Mouse (Mus musculus) neutrophil, adult 5-6 weeks (primary cell): ENCODE results near the gene Dnaja4. TPM values are rescaled to one million over a fixed set of nuclear protein-coding genes. Genes with fewer than 3 reads are reported as not detected.

Source experiments
- ATAC-seq: fragments of 151-379, 151-347 bp; 2 replicates; pipeline ENCODE4 v1.8.0; 2017; ENCODE audit warnings: mild to moderate bottlenecking, moderate TSS enrichment; ENCODE audit not compliant: insufficient number of reproducible peaks, poor library complexity, low FRiP score, severe bottlenecking; ENCODE audit errors: extremely low read depth
- total RNA-seq: library from RNA; stranded (forward); fragments of 200-1000 nt; gene quantifications from 2 replicates; pipeline ENCODE4 v1.2.3, GENCODE M21; 2017

The Dnaja4 gene
- total RNA-seq, 1 experiment from 2014 or later = 2.3 TPM

DNA sequence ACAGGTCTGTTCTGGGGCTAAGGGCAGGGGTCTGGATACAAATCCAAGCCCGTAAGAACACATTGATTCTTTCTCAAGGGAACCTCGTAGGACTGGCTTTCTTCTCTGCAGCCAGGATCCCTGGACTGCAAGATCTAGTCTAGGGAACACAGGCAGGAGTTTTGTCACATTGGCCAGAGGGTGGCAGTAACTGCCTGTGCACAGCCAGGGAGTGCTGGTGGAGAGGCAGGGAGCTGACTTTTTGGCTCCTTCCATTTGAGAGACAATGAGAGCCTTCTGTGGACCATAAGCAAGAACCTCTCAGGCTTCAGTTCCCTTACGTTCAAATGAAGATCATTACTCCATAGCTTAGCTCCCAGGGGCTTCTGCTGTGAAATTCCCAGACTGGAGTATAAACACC, 39.7 kb downstream of the Dnaja4 start:
- no peak for ATAC-seq

DNA sequence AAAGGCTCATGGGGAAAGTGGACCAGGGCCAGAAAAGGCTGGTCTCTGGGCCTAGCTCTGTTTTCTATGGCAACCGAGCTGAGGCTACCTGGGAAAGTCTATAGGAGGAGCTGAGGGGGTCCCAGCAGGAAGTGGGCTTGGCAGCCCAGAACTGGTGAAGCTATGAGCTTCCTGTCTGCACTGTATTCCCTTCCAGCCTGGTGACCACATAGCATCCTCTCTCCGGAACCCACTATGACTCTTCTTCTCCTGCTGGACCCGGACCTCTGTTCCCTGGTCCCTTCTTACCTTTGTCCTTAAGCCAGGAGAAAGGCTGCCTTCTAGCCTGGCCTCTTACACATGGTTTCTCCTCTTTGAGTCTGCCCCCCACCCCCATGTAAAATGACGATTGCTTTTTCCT, 45.2 kb downstream of the Dnaja4 start:
- ATAC-seq = no peak

DNA sequence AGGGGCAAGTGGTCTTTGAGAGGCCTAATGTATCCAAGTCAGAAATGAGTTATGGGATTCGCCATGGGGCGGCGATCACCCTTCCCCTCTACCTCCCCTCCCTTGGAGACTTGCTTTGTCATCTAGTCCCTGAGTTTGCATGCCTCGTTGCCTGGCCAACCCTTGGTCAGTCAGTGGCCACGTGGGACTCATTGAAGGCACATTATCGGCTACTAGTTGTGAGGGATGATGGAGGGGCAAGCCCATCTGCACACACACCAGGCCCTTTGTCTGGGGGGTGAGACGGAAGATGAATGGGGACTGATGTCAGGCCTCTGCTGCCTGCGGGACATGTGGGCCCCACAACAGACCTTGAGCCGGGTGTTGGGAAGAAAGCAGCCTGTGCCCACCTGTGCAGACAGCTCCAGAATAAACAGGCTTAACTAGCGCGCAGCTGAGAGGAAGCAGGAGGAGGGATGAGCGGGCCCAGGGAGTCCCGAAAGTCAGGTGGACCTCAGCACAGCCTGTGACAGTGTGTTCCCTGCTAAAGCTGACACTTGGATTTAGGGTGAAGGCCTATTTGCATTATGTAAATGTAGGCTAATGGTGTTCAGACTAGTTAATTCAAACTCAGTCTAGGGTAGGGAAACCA, 47.2 kb downstream of the Dnaja4 start:
- ATAC-seq = no peak

DNA sequence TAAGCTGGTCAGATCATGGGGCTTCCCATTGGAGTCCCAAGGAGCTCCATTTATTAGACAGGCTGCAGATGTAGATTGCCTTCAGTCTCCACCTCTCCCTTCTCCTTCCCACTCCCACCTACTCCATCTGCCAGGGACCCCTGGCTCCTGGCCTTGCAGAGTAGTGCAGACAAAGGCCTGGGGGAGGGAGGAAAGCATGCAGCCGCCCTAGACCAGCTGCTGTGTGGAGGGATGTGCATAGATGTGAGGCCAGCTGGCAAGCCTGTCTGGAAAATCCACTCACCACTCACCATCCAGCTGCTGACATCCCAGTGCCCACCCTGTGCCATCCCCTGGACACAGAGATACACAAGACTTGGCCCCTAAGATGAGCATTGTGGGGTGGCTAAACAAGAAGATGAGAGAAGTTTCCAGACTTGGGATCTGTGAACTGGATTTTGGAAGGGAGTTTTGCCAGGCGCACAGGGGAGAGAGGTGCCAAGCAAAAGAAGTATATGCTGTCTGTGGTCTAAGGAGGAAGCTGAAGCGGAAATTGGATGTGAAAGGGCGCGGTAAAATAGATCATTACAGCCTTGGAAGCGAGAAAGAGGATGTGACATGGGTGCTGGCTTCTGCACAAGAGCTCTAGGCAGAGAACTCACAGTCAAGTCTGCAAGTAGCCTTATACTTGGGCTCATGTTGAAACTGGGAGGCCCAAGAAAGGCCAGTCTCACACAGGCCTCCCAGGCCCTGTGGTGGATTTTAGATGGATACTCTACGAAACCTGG, 51.7 kb downstream of the Dnaja4 start:
- ATAC-seq = no peak

DNA sequence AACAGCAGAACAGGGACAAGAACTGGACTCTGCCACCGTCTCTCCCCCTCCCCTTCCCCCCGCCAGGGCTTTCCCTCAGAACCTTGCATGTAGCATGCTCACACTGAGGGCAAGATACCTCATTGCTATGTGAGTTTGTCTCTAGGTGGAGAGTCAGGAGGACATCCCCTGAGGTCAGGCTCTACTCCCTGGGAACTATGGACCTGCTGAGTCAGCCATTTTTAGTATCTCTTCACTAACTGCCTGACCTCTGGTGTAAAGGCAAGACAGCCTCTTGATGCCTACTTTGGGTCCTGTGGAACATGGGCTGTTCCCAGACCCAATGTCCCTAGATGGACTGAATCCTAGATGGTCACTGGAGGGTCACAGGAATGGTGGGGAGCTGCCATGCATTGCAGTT, 53.0 kb downstream of the Dnaja4 start:
- no peak for ATAC-seq

DNA sequence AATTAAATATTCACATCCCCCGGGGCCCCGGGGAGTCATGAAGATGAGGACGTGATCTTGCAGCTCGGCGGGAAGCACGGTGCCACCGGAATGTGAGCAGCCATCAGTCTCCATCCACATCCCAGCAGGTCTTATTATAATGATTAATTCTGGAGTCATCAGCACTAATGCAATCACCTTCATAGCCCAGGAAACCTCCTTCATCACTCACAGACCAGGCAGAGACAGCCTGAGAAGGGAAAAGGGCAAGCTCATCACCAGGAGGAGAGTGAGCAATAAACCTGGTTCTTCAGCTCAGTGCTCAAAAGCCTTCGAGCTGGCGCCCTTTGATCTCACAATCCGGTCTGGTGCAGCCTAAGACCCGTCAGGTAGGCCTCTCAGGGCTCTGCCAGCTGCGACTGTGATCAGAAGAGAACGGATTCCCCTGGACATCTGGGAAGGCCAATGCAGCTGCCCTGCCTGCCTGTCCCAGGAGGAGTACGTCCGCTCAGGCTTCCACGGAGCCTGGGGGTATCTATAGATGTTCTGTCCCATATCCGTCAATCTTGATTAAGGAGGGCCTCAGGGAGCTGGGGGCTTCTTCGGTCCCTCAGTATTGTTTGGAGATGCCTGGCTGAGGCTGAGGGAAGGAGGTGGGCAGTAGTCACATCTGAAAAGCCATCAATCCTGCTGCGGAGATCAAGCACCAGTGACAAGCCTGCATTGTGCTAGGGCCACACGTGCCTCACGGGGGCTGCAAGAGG, 53.7 kb downstream of the Dnaja4 start:
- no peak for ATAC-seq

DNA sequence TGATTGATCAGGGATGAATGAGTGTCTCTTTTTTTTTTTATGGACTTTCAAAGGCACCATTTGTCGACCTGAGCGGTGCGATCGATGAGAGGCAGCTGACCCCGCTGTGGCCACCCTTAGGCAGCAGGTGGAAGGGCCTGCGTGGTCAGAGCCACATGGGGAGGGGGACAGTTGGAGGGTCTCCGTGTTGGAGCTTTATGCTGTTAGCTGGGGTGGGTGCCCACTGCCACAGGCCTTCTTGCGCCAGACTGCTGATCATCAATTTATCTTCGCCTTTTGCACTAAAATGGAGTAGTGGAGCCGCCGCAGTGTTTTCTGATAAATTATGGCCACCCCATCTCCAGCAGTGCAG, 54.2 kb downstream of the Dnaja4 start:
- no peak for ATAC-seq

DNA sequence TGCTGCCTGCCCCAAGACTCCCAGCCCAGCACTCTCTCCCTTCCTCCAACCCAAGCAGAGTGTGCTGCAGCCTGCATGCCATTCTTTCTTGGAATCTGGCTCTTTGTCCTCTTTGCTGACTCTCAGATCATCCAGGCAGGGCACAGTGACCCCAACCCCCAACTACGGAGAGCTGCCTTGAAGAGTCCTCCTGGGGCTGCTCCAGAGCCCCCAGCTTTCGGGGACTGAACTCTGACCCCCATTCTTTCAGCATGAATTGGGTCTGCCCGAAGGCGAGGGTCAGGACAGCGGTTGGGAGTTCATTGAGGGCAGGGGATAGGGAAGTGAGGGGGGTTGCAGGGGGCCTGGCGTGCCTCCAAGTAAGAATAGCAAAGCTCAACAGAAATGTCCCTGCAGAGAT, 60.9 kb downstream of the Dnaja4 start:
- ATAC-seq = no peak

DNA sequence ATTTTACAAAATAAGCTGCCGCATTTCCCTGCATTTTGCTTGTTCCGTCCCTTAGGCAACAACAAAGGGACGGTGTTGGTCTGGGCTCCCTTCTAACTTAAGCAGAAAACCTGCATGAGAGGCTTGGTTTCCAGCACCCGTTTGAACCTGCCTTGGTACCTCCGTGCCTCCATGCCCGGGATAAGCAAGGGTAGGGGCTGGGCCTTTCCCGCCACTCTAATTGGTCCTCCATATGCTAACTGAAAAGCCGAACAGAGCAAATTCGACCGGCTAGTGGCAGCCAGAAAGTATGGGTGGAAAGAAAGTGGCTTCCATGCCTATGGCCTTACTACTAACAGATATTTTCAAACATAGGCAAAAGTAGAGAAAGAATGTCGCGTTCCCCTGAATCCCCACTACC, 65.4 kb downstream of the Dnaja4 start:
- no peak for ATAC-seq

DNA sequence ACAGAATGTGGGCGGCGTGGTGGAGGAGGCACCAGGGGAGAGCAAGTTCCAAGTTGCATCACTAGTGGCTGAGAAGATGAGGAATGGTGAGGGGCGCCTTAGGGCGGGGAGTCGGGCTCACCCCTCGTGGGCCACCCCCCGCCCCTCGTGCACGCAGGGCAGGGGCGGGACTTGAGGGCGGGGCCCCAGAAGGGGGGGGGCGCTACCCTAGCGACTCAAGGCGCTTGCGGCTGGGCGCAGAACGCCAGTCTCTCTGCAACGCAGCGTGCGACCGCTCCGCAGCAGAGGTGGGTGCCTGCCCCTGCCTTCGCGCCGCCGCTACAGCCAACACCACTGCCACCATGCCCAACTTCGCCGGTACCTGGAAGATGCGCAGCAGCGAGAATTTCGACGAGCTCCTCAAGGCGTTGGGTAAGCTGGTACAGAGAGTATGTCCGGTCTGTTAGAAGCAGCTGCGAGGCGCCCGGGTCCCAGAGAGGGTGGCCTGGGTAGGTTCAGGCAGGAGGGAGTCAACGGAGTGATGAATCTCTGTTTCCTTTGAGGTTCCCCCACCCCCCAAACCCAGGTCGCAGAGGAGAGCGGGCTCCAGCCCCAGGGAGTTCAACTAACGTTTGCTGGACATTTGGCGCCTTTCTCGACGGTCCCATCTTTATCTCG, 66.0 kb downstream of the Dnaja4 start, which contains the start of gene Crabp1:
Gene Crabp1, plus strand, starts transcription at position 188 of the 657 bp plus-strand sequence.
- no peak for ATAC-seq

DNA sequence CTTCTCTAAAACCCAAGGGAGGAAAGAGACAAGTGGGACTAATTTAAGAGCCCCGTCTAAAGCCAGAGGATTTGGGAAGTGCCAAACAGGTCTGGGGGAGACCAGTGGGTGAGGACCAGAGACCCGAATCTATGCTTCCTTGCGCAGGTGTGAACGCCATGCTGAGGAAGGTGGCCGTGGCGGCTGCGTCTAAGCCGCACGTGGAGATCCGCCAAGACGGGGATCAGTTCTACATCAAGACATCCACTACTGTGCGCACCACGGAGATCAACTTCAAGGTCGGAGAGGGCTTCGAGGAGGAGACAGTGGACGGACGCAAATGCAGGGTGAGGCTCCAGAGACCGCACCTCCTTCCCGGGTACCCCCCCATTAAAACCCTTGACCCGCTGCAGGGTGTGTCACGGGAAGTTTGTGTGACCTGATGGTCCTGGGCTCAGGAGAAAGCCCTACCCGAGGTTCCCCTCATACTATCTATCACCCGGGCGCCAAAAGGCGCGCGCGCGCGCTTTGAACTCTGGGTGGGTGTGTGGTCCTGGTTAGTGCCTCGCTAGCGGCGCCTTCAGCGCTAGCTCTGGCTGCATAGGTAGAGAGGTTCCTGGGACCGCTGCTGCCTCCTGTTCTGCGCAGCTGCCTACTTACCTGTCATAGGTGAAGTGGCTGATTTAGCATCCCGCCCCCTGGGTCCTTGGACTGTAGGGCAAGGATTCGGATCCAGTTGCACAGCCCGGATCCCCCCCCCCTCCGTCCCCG, 66.8 kb downstream of the Dnaja4 start:
- no peak for ATAC-seq

Other genes starting within 250 kb of the Dnaja4 start
- 117 and 119 TPM in 2 replicates for gene Dmxl2, start 197.2 kb upstream of the Dnaja4 start, total RNA-seq
- gene Sh2d7, start 159.9 kb upstream of the Dnaja4 start, total RNA-seq = not detected in 2 replicates
- gene Cib2, start 138.7 kb upstream of the Dnaja4 start, total RNA-seq = 2.1 and 3.1 TPM in 2 replicates
- gene Idh3a, start 112.5 kb upstream of the Dnaja4 start, total RNA-seq = 14.4 and 14.8 TPM in 2 replicates
- gene Acsbg1, start 37.0 kb upstream of the Dnaja4 start, total RNA-seq = 1.5 and 1.6 TPM in 2 replicates
- 22.5 and 29.2 TPM in 2 replicates for gene Wdr61, start 35.6 kb downstream of the Dnaja4 start, total RNA-seq
- not detected in 2 replicates for gene Crabp1, start 65.9 kb downstream of the Dnaja4 start, total RNA-seq
- 42.1 and 49.6 TPM in 2 replicates for gene Ireb2, start 164.9 kb downstream of the Dnaja4 start, total RNA-seq
- gene Hykk, start 218.4 kb downstream of the Dnaja4 start, total RNA-seq = 0.23 and 0.37 TPM in 2 replicates